Mouse (Mus musculus) liver, adult 2 months (tissue): ENCODE data around the gene Pdcd10.

Experiments used
- CTCF ChIP-seq: fragments of 200-500 bp; IDR thresholded peaks from 2 replicates; pipeline ENCODE4 v1.5.1; 2011; ENCODE audit warnings: low read depth, low read length, control low read depth
- POLR2A ChIP-seq: fragments of 200-500 bp; IDR thresholded peaks from 2 replicates; pipeline ENCODE4 v1.6.1; 2011; ENCODE audit warnings: low read length, control low read depth; ENCODE audit not compliant: insufficient read depth; ENCODE audit errors: extremely low read depth

GRCm38 (mm10) chr3:75482056-75482455 is 74.6 kb downstream of the Pdcd10 start, which contains the start of gene Wdr49:
- no peak for TF ChIP-seq CTCF
- no peak for TF ChIP-seq POLR2A
